Mouse (Mus musculus) CD4-positive helper T cell, adult 2 months (primary cell): Measurements from ENCODE around the gene Oog4.
"Not testable (repeated sequence)": the region's sequence is repeated elsewhere in the genome, so short reads cannot be mapped to it uniquely, and the experiment has no call there.

Experiments used
- DNase-seq: peaks from one replicate; pipeline ENCODE4 v3.0.0-alpha.2; 2012; ENCODE audit warnings: low read depth, missing footprints, low spot score

Oog4 gene

DNA sequence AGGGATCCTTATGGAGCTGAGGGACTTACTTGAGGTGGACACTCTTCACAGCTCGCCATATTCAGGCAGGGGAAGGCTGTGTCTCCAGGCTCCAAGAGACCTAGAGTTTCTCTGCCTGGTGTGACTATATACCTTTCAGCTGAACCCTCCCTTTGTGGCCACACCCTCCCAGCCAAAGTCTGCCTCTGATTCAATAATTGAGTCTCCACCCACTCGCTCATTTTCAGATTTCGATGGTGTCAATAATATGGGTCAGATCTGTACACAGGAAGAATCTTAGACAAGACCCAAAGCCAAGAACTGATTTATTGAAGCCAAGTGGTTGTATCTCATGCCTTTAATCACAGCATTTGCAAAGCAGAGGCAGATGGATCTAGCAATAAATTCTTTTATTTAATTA, at the start of gene Oog4:
Gene Oog4, minus strand, starts transcription at position 101 of the 400 bp plus-strand sequence.
- DNase-seq, result no peak

DNA sequence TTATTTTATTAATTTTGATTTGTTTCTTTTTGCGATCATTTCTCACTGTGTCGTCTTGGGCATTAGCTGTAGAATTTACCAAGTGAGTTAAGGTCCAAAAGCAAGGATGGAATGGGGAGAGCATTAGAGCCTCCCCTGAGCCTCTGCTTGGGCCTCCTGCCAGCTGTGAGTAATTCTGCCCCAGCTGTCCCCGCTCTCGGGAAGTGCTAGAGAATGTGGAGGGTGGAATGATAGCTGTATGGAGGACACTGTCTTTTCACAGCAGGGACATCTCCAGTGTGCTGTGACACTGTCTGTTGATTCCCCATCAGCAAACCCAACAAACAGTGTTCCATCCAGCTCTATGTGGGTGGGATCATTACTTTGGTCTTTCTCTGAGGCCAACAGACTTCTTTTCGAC, 23.4 kb downstream of the Oog4 start:
- DNase-seq, result not testable (repeated sequence)

DNA sequence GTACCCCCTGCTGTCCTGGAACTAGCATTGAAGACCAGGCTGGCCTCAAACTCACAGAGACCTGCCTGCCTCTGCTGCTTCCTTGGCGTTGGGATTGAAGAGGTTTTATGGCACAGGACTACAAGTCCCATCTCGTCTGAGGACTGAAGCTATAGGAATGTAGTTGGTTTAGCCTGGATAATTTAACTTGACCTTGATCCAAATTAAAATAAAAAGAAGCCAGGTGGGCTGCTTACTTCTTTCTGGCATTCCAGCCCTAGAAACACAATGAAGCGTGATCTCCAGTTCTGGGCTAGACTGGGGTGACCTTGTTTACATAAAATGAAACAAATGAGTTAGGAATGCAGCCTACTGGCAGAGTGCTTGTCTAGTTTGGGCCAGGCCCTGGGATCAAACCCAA, 36.0 kb downstream of the Oog4 start:
- no peak for DNase-seq

DNA sequence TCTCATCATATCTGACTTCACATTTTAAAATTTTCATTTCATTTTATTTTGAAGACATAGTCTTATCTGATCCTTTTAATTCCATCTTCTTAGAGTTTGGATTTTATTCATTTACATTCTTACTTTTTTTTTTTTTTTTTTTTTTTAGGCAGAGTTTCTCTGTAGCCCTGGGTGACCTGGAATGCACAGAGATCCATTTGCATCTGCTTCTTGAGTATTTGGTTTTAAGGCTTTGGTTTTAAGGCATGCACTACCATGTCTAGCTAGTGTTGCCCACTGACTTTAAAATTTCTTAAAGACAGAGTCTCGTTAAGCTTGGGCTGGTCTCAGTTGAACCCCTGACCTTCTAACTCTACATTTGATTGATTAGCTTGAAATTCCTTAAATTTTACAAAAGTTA, 36.5 kb downstream of the Oog4 start:
- DNase-seq, result no peak

DNA sequence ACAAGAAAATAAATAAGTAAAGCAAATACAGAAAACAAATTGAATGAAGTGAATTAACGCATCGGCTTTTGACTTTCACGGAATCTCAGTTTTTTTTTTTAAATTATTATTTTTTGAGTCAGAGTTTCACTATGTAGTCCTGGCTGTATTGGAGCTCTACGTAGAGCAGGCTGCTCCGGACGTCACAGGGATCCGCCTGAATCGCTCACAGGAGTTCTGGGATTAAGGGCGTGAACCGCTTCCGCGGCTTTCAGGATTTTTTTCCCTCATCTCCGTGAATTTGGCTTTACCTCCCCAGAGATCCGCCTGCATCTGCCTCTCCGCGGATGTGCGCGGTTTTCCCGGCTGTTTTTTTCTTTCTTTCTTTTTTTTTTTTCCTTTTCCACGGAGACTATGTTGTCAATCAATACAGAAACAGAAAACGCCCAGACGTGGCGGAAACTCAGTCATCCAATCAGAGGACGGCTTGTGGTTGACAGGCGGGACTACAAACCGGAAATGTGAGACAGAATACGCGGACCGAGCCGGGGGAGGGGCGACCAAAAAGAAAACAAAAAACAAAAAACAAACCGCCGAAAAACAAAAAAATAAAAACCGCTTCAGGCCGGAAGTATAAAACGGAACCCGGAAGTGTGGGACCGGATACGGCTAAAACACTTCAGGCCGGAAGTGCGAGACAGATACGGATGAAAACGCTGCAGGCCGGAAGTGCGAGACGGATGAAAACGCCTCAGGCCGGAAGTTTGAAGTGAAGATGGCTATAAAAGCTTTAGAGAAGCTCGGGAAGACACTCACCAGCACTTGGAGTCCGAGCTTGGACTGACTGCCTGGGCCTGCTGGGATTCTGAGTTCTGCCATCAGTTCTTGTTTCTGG, 37.7 kb downstream of the Oog4 start, which contains the start of gene Pramef8:
Gene Pramef8, plus strand, starts transcription at position 208 of the 874 bp plus-strand sequence.
- DNase-seq, result peak; percentile 95

DNA sequence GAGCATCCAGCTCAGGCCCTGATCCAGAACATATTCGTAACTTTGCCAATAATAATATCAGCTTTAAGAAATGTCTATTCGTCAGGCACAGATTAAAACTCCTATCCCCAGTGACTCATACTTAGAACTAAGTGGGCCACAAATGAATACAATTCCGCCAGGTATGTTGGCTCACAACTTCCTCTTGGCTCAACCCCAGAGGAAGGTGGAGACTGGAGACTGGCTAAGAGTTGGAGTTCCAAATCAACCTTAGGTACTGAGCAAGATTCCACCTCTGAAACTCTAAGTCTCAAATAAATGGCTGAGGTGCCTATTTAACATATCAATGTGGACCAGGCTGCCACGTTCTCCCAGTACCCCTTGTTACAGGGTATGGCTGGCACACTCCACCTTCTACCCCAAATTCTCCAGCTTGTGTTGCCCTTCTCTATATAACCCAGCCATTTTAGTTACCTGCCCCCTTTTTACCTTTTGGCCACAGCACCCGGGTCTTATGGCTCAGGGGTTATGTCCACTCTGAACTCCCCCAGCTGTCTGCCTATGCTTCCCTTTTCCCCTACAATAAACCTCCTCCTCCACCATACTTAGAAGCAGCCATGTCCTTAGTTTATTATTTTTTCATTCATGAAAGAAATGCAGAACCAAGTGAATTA, 38.4 kb downstream of the Oog4 start:
- peak; percentile 12 for DNase-seq

DNA sequence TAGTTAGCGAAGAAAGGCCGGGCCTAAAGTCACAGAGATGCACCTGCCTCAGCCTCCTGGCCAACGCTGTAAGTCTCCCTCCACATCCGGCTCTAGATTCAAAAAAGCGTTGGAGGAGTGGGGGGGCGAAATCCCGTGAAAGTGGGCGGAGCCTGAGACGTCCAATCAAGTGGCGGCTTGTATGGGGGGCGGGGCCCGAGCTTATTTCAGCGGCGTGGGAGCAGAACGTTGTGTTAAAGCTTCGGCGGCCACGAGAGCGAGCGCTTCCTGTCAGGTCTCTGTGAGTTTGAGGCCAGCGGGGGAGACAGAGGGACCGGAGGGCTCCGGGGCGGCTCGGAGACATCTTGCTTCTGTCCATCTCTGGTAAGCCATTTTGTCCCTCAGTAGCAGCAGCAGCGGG, 55.9 kb downstream of the Oog4 start, which contains the start of gene Pramel1:
Gene Pramel1, plus strand, starts transcription at position 248 of the 400 bp plus-strand sequence.
- DNase-seq, result no peak

DNA sequence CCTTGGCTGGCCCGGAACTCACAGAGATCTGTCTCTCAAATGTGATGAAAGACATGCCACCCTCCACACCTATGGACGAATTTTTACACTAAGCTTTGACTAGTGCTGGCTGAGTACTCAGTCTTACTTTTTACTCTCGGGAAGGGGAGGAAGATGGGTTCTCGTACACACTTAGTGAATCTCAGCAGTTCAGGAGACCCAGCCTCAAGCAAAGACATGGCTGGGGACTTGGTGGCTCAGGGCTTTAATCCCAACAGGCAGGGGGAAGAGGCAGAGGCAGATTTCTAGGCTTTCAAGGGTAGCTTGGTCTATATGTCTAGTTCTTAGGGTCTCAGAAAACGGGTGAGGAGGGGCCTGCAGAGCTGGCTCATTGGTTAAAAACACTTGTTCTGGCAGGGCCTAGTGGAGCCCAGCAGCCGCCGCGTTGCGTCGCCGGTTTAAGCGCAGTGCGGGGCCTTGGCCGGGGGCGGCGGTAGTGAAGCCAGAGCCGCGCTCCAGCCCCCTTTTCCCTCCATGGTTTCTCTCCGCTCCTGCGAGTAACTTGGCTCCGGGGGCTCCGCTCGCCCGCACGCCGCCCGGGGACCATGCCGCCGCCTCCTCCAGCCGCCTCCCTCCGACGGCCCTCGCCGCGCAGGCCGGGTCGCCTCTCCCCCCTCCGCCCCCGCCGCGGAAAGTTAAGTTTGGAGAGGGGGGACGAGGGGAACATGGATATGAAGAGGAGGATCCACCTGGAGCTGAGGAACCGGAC, 61.0 kb downstream of the Oog4 start:
- DNase-seq, result no peak
